Mouse (Mus musculus) adrenal gland, adult 10 weeks (tissue): Measurements from ENCODE around the gene P3h4. TPM values are rescaled to one million over a fixed set of nuclear protein-coding genes. Genes with fewer than 3 reads are reported as not detected.

ENCODE experiments used
- polyA plus RNA-seq: library from polyadenylated mRNA; stranded (reverse); fragments of 350-450 nt; fragmentation: Illumina TruSeq; extraction: RNeasy Lipid Tissue Mini Kit (QIAGEN cat#74804); gene quantifications from one replicate; pipeline ENCODE4 v1.2.3, GENCODE M21; 2014; ENCODE audit warnings: low read depth, low replicate concordance

Gene P3h4
- 10.6 TPM for polyA plus RNA-seq

GRCm38 (mm10) chr11:100414021-100414913, at the start of gene P3h4:
Gene P3h4 (minus strand): TSS chr11:100414836.

GRCm38 (mm10) chr11:100441797-100442196, 27.2 kb upstream of the P3h4 start, which contains the start of the genes Nt5c3b and Klhl10:
Gene Nt5c3b (minus strand): TSS chr11:100441808.
Gene Klhl10 (plus strand): TSS chr11:100441917.

GRCm38 (mm10) chr11:100414914-100415822, 532 bp upstream of the P3h4 start, which contains the start of gene Fkbp10:
Gene Fkbp10 (plus strand): TSS chr11:100415697.

GRCm38 (mm10) chr11:100397600-100398389, 16.8 kb downstream of the P3h4 start, which contains the start of gene Jup:
Gene Jup (minus strand): TSS chr11:100397763.

Other genes with a start within 250 kb of the P3h4 start
- not detected for gene Krt9, start 221.6 kb downstream of the P3h4 start, polyA plus RNA-seq
- gene Krt14, start 207.3 kb downstream of the P3h4 start, polyA plus RNA-seq = not detected
- not detected for gene Krt16, start 165.9 kb downstream of the P3h4 start, polyA plus RNA-seq
- not detected for gene Krt17, start 153.8 kb downstream of the P3h4 start, polyA plus RNA-seq
- gene Krt42, start 145.0 kb downstream of the P3h4 start, polyA plus RNA-seq = not detected
- 1,846 TPM for gene Eif1, start 95.0 kb downstream of the P3h4 start, polyA plus RNA-seq
- not detected for gene Gast, start 80.4 kb downstream of the P3h4 start, polyA plus RNA-seq
- 5.1 TPM for gene Hap1, start 58.7 kb downstream of the P3h4 start, polyA plus RNA-seq
- gene Jup, start 17.1 kb downstream of the P3h4 start, polyA plus RNA-seq = 2.2 TPM
- 1.4 TPM for gene Fkbp10, start 861 bp upstream of the P3h4 start, polyA plus RNA-seq
- gene Nt5c3b, start 27.0 kb upstream of the P3h4 start, polyA plus RNA-seq = 30.2 TPM
- gene Klhl10, start 27.1 kb upstream of the P3h4 start, polyA plus RNA-seq = not detected
- 33.4 TPM for gene Klhl11, start 57.9 kb upstream of the P3h4 start, polyA plus RNA-seq
- 787 TPM for gene Acly, start 113.2 kb upstream of the P3h4 start, polyA plus RNA-seq
- gene Ttc25, start 130.8 kb upstream of the P3h4 start, polyA plus RNA-seq = 0.64 TPM
- gene Cnp, start 160.1 kb upstream of the P3h4 start, polyA plus RNA-seq = 9.6 TPM
- gene Nkiras2, start 204.4 kb upstream of the P3h4 start, polyA plus RNA-seq = 2.7 TPM
- 169 TPM for gene Dnajc7, start 205.3 kb upstream of the P3h4 start, polyA plus RNA-seq